Mouse (Mus musculus): Measurements from ENCODE around the gene Gsdma. TPM values are rescaled to one million over a fixed set of nuclear protein-coding genes. Genes with fewer than 3 reads are reported as not detected.

Gene Gsdma
- total RNA-seq, 2 experiments from 2014 or later, result not detected

DNA sequence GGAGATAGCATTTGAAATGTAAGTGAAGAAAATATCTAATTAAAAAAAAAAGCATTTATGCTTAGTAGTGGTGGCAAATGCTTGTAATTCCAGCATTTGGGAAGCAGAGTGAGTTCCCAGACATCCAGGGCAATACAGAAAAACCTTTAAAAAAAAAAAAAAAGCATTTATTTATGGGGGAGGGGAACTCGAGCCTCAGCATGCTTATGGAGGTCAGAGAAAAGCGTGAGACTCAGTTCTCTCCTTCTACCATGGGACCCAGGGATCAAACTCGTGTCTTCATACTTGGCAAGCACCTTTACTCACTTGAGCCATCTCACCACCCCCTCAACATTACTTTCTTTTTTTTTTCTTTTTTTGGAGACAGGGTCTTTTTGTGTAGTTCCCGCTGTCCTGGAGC lies 17.0 kb downstream of the Gsdma start:
- DNase-seq, result no peak

DNA sequence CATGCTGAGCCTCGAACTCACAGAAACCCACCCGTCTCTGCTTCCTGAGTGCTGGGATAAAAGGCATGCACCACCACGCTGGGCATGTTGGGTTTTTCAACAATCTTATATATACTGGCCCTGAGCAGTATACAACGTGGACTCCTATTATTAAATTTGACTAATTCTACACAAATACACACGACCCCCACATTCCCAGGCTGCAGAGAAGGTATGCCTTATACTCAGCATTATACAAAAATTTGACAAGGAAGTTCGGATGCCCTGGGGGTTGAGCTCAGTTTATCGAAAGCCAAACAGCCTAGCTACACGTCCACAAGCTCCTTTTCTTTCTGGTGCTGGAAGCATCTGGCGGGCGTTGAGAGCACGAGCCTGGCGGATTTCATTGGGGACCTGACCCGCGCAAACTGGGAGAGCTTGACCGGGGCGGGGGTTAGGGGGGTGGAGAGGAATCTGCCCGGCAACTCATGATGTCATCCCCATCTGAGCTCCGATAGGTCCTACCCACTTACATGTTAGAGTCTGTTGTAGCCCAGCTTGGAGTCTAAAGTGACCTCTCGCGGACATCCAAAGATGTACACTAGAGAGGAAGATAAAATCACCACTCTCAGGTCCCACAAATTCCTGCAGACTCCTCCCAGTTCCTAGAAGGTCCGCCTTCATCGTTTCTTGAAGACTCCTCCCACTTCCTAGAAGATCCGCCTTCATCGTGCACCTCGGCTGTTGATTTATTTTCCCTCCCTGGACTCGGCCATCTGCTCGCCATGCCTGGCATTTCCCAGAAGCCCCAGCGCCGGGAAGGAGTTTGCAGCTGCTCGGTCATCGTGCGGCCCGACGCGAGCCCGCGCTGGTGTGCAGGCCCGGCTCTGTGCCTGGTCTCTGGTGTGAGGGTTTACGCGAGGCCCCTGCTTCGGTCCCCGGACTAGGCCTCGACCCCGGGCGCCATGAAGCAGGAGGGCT lies 17.9 kb downstream of the Gsdma start, which contains the start of gene Psmd3:
Psmd3 (plus strand) TSS at position 769 of the 960 bp plus-strand sequence.
- peak; percentile 94 to 97 for DNase-seq

DNA sequence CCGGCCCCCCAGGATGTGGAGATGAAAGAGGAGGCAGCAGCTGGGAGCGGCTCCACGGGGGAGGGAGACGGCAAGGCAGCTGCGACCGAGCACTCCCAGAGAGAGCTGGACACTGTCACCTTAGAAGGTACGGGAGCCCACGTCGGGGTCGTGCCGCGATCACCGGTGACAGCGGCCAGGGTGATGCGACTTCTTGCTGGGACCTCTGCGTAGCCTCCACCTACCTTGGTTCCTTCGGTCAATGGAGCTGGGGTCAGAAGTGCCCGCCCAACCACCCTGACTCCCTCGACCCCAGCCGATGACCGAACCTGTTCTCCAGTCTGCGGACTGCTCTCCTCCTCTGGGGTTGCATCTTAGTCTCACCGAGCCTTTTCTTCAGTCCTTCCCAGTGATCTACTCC lies 18.7 kb downstream of the Gsdma start:
- DNase-seq, result no peak

DNA sequence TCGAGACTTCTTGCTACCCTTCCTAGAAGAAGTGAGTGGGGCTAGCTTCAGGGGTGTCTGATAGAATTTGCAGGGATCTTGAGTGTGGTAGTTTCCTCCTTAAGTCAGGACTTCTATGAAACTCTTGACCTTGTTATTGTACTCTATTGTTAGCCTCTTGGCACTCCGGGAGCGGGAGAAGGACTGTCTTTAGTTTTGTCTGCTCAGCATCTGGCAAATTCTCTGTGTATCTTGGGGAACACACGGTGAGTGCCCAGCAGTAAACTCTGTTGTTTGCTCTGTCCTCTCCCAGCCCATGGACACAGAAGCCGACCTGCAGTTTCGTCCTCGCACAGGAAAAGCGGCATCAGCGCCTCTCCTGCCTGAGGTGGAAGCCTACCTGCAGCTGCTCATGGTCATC lies 21.5 kb downstream of the Gsdma start:
- no peak for DNase-seq

DNA sequence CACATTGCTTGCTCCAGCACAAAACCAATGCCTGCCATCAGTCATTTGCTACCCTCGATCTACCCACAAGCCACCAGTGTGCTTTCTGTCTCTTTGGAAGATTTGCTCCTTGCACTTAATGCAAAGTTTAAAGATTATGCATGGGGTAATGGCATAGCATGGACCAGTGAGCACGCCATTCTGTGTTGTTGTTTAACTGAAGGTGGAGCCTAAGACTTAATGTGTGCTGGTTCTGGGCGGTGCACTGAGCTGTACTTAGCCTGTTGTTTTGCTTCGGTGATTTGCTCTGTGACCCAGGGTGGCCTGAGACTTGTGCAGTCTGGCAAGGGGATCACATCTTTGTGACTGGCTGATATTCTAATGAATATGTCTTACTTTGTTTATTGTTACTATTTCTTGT lies 22.8 kb downstream of the Gsdma start:
- DNase-seq, result no peak

DNA sequence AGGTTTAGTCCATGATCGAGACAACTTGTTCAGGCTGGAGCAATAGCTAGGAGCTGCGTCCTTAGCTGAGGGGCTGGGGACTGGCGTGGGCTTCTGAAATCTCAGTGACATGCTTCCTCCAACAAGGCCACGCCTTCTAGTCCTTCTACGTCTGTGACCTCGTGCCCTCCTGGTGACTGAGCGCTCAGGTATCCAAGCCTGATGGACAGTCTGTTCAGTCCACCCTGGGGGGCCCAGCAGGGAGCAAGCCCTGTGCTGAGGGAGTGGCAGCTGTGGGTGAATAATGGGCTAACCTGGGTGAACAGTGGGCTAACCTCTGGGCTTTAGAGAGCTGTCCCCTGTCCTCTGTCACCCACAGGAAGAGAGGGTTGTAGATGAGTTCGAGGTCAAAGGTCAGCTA lies 23.9 kb downstream of the Gsdma start:
- no peak for DNase-seq

DNA sequence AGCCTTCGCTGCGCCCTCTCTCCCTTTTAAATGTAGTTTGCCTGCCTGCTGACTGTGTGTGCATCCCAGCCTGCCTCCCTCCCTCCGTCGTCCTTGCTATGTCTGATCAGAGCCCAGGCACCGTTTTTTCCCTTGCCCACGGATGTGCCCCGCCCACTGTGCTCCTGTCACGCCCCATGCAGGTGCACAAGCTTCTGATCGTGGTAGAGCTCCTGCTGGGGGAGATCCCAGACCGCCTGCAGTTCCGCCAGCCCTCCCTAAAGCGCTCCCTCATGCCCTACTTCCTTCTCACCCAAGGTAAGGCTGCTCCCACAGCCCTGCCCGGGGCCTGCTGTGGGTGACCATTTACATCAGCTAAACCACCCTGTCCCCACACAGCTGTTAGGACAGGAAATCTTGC lies 29.1 kb downstream of the Gsdma start:
- DNase-seq, result no peak

DNA sequence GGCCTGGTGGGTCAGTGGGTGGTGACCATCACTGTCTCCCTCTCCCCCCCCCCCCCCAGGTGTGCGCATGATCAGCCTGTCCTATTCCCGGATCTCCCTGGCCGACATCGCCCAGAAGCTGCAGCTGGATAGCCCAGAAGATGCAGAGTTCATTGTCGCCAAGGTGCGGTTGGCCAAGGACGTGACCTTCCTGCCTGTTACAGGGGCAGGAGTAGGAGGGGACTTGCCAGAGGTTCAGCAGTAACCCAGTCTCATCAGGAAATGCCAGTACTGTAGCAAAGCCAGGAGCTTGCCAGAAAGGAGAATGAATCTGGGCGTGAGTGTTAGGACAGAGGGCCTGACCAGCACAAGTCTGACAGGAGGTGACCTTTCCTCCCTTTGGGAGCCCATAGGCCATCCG lies 29.6 kb downstream of the Gsdma start:
- DNase-seq, result no peak

DNA sequence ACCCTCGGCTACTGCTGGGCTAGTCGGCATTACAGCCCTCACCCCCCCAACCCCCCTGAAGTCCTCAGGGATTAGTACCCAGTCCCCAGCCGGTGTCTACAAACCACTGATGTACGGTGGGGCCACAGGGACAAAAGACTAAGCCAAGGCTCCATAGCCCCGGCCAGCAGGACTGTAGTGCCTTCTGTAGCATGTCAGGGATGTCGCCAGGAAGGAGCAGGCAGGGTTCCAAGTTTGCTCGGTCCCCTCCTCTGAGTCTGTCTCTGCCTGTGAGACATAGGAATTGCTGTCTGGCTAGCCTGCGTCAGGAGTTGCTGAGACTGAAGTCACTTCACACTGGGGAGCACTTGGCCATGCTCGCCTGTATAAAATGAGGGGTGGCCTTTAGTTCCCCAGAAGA lies 30.1 kb downstream of the Gsdma start:
- no peak for DNase-seq

DNA sequence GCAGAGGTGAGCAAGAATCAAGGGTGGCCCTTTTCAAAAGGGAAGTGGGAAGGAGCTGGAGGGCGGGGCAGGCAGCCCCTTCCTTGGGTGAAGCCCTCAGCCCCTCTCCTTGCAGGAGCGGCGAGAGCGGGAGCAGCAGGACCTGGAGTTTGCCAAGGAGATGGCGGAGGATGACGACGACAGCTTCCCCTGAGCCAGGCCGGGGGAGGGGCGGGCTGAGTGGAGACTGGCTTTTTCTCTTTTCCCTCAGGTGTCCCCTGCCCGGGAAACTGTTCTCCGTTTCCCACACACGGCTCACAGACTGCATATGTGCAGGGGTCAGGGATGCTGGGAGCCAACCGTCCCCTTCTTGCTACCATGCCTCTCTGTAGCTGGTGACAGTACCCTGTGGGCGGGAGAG lies 31.3 kb downstream of the Gsdma start:
- DNase-seq, result no peak

DNA sequence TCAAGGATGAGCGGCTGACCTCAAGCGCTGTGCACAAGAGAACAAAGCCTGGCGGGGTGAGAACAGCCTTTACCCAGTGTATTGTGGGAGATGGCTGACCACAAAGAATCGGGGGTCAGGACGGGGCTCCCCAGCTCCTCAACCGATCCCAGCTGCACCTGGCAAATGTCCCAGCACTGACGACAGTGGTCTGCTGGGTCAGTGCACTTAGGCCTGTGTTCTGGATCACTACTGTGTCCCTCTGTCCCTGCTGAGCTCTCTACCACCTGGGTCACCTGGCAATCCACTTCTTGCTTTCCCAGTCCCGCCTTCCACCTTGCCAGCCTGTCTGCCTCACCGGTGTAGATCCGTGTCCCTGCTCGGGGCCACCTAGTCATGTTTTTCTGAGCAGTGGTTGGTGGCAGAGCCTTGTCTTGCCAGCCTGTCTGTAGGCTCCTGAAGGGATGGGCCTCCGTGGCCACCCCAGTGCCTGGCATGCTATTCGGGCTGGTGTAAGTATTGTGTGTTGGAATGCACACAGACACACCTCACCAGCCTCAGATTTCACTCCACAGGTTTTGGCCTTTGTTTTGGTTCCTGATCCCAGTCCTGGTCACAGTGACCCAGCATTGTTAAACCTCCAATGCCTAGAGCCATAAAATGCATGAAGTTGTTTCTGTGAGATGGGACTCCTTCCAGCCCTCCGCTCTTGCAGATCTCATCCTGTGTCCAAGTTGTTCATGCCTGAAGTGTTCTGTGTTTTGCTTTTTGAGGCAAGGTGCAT lies 32.5 kb downstream of the Gsdma start:
- DNase-seq, result no peak

DNA sequence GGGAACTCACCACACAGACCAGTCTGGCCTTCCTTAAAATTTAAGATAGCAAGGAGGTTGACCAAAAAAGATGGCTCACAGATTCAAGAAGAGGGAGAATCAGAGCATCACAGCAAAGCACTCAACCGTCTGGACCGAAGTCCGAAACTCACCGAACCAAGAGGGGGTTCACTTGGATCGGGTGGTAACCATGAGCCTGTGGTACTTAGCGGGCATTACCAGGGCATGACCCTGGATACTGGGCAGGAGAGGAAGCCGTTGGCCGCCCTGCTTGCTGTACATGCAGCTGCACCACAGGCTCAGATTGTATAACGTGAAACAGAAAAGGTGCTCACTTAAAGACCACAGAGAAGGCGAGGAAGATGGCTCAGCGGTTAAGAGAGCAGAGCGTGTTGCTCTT lies 33.1 kb downstream of the Gsdma start:
- DNase-seq, result no peak

DNA sequence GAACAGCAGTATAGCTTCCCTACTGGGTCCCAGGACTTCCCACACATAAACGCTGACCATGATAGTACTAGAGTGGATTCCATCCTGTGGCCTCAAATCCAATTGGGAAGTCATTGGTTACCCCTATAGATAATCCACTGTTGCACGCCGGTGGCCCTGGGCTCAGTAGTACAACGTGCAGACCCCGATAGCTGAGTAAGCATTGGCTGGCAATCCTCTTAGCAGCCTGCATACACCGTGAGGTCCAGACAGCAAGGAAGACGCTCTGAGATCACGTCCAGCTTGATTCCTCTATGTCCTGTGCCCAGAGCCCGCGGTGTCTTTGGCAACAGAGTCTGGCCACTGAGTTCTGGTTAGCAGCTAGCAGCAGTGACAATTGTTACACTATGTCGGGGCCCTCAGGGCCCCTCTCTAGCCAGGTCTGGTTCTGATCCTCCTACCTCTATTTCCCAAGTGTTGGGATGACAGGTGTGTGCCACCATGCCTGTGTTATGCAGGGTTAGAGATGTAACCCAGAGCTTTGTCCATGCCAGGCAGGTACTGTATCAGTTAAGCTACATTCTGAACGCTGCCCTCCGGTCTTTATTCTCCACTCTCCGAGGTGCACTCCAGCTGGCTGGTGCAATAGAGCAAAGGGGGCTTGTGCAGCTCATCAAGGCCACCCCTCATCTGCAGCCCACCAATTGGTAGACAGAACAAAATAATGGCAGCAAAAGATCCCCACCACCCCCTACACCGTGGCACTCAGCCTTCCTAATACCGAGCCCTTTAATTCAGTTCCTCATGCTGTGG lies 34.9 kb downstream of the Gsdma start:
- no peak for DNase-seq

DNA sequence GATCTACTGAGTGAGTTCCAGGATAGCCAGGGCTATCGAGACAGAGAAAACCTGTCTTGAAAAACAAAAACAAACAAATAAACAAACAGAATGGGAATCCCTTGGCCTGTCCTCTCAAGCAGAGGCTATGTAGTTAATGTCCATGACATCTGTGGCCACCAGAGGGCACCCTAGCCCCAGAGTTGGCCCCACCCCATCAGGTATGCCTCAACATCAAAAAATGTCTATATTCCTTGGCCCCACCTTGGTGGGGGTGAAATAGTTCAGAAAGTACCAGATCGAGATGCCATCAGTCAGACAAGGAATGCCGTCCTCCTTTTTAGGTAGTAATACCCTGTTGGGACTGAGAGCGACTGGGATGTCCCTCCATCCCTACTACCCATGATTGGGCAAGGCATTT lies 35.8 kb downstream of the Gsdma start:
- peak; percentile 82 to 88 for DNase-seq

DNA sequence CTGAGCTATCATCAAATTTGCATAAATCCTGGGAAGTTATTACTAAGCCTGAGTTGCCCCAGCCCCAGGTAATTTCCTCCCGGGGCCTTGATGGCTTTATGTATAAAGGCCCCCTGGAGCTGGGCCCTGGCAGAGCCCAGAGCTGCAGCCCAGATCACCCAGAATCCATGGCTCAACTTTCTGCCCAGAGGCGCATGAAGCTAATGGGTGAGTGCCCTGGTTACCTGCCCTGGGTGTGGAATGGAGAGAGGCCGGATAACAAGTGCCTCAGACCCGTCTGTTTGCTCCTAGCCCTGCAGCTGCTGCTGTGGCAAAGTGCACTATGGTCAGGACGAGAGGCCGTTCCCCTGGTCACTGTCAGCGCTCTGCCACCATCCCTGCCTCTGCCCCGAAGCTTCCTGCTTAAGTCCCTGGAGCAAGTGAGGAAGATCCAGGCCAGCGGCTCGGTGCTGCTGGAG lies 37.1 kb downstream of the Gsdma start, which contains the start of gene Csf3:
Csf3 (plus strand) TSS at position 51 of the 458 bp plus-strand sequence.
- no peak for DNase-seq

DNA sequence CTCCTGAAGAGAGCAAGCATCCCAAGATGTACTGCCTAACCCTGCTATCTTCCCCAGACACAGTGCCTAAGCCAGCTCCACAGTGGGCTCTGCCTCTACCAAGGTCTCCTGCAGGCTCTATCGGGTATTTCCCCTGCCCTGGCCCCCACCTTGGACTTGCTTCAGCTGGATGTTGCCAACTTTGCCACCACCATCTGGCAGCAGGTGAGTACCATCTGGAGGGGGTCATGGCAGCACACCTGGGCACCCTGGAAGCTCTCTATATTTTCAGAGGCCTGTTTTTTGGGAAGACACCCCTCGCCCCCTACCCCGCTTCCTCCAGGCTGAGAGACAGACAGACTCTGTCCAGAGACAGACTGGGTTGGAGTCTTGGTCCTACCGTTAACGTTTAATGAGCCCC lies 38.2 kb downstream of the Gsdma start:
- DNase-seq, result no peak

DNA sequence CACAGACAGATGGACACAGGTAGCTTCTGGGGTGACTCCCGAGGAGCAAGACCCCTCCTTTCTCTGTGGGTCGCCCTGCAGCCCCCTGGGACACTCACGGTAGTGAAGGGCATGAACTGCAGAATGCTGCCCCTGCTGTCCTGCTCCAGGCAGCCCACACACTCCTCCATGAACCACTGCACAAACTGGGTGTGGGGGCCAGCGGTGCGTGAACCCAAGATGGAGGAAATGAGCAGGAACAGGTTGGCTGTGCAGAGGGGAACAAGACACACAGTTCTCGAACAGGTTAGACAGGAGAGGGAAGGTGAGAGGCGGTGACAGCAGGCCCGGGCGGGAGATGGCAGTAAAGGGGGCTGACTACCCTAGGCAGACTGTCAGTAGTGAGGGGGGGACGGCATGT lies 40.9 kb downstream of the Gsdma start:
- DNase-seq, result no peak

DNA sequence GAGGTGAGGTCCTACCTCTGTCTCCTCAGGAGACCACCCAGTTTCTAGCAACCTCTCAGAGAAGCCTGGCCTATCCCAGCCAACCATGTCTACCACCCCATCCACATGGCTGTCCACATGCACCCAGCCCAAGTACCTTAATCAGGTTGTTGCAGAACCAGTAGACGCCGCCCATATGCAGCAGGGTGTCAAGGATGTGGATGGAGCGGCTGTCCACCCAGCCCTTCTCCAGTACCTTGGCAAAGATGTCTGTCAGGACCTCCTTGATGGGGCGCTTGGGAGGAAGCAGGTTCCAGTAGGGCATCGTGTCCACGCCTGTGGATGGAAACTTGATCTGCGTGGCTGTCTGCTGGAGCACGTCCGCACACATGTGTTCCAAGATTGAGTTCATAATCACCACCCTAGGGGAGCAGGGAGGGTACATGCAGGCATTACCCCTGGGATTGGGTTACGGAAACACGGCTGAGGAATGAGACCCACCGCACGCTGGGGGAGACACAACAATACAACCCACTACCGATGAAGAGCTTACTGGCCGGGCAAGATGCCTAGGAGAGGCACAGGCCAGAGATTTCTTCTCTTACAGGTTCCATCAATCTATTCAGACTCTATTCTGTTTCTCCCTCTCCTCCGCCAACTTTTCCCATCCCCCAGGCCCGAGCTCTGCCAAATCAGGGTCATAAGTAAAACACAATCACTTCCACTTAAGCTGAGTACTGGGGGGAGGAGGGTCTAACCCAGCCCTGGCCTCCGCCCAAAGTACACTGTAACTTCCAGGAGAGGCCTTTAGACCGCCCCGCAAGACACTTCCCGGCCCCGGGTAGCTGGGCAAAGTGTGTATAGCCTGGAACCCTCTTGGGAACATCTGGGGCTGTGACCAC lies 43.5 kb downstream of the Gsdma start:
- DNase-seq, result peak in 1 of 2 experiments; percentile 24

DNA sequence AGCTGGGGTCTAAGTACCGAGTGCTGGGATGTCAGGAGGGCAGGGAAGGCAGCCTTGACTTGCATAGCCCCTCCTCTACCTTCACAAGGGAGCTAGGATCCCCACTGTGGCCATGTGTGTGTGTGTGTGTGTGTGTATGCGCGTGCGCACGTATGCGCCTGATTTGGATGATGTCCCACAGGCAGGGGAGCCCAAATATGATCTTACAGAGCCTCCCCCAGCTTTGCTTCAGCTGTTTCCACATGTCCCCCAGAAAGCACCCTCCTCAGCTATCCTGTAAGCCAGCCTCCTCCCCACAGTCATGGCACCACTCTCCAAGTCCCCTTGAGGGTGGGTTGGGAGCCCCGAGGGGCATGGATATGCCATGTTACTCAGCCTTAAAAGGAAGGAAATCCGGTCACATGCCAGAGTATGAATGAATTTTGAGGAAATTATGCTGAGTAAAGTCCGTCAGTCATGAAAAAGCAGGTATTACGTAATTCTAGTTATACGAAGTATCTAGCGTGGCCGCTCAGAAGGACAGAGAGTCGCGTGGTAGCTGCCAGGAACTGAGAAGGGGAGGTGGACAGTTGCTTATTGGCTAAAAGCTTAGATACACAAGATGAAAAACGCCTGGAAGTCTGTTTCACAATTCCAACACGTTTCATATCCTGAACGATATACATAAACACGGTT lies 44.3 kb downstream of the Gsdma start:
- no peak for DNase-seq

DNA sequence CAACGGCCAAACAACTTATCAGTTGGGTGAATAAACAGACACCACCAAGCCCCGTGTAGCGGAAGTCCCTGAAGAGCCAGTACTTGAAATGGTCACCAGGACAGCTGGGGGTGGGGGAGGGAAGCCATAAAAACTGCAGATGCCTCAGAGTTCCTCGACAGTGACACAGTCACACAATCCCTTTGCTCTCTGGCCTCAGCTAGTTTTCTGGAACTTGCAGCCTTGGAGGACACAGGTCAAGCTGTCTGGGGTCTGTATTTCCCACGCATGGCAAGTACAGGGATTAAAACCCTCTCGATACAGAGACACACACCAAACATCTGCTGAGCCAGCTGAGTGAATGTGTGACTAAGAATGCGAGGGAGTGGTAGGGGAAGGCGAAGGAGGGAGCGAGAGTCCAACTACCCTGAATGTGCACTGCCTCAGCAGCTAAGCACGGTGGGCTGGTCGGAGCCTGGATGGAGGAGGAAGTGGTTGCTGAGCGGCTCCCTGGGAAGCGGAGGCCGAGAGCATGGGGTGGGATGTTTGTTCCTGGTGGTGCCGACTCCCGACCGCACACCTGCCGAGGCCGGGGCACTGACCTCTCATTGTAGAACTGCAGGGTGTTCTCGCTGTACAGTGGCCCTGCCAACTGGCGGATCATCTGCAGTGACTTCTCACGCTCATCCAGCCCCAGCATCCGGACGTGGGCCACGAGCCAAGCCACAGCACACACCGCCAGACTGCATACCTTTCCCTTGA lies 45.0 kb downstream of the Gsdma start:
- no peak for DNase-seq

All from adrenal gland, postnatal 36 days (tissue).